Mouse (Mus musculus) kidney, postnatal 4 days (tissue): ENCODE data around the gene Sprtn.

Experiments used
- DNase-seq, 2 experiments: peaks; one replicate each; pipeline ENCODE4 v3.0.0; 2021; ENCODE audit warnings: mixed read lengths in 2 of 2

The Sprtn gene

DNA sequence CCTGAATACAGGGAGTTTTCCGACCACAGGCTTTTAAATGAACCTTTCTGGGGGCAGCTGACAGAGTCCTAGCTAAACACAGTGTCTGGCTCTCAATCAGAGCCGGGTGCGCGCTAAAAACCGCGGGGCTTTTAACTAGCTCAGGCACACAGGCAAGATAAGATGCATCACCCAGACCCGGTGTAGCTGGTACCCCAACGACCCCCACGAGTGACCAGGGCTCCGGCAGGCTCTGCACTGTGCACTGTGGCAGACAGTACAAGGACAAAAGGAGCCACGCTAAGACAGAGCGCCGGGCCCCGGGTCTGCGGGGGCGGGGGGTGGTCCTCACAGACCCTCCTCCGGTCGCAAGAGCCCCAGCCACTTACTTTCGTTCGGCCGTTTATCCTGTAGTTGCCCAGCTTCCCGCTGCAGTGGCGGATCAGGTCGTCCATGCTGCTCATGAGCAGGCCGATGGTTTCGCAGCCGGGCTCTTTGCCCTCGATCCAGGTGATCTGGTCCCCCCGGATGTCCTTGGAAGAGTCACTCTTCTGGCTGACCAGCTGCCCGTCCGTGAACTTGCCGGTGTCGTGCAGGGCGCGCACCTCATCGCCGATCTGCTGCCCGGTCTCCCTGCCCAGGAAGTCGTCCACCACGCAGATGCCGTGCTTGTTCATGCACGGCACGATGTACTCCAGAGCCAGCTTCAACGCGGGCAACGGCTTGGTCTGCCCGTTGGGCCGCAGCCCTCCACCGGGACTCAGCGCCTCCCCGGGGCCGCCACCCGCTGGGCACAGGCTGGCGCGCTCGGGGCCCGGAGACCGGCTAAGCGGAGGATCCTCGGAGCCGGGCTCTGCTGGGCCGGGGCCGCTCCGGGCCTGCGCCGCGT is 50.4 kb downstream of the Sprtn start:
- peak; percentile 63 to 73 for DNase-seq

DNA sequence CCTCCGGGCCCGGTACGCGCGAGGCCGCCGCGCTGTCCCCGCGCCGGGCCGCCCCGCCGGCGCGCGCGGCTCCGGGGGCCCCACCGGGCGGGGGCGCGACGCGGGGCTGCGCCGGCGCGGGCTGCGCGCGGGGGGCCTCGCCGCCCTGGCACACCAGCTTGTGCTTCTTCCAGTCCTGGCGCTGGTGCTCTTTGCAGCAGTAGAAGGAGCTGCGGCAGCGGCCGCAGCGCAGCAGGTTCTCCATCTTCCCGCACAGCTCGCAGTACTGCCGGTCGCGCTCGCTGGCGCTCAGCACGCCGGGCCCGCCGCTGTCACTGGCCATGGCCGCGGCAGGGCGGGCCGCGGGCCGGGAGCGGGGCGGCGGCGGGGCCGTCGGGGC is 51.0 kb downstream of the Sprtn start:
- DNase-seq, result peak; percentile 42 to 58

DNA sequence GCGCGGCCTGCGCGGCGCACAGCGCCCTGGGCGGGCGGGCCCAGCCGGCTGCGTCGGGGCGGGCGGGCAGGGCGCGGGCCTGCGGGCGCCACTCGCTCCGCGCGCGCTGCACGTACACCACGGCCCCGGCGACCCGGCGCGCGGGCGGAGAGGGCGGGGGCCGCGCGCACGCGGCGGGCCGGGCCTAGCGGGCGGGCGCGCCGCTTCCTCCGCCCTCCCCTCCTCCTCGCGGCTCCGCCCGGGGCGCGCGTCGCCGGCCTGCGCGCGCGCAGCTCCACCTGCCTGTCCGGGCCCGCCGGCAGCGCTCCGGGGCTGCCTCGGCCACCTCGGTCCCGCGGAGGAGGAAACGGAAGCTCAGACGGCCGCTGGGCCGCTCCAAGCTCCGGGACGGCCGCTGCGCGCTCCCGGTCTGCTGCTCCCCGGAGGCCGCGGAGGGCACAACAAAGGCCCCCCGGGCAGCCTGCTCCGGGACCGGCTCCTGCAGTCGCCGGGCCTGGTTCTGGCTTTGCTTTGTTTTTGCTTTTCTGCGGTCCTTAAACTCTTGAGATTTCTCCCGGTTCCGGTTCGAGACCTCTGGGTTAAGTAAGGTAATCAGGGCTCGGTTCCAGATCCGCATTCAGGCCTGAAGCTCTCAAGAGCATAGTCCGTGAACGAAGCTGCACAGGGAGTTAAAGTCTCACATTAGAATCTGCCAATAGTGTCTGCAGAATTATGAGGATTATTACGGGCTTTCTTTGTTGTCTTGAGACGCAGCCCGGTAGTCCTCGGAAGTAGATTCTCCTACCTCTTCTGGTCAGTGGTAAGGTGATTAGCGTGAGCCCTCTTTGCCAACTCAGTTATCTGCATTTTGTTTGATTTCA is 51.8 kb downstream of the Sprtn start, which contains the start of gene Egln1:
Egln1 (minus strand) TSS at position 116 of the 860 bp plus-strand sequence.
- peak; percentile 78 to 87 for DNase-seq

DNA sequence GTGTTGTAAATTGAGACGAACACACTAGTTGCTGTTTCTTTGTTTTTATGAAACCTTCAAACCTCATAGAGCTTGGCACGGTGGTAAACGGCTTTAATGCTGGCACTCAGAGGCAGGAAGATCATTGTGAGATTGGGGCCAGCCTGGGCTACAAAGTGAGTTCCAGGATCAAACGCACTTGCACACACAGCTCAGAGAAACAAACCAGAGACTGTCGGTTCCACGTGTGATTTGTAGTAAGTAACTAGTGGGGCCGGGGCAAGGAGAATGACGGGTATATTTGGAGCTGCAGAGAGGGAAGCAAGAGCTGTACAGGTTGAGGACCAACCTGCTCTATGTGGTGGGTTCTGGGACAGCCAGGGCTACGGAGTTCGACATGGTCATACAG is 52.4 kb downstream of the Sprtn start:
- no peak for DNase-seq

DNA sequence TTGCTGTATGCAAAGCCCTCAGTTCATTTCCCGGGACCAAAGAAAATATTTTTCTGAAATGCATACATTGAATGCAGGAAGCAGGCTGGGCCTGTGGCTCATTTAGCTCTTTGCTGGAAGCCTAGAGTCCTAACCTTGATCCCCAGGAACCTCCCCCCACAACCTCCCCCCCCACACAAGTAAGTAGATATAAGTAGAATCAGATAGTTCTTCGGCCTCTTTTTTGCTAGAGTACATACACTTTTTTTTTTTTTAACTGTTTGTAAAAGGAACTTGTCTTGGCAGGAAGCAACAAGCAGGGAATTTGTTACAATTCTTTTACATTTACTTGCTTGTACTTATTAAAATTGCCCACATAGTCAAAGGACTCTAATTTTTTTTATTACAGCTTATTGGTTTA is 53.2 kb downstream of the Sprtn start:
- no peak for DNase-seq

DNA sequence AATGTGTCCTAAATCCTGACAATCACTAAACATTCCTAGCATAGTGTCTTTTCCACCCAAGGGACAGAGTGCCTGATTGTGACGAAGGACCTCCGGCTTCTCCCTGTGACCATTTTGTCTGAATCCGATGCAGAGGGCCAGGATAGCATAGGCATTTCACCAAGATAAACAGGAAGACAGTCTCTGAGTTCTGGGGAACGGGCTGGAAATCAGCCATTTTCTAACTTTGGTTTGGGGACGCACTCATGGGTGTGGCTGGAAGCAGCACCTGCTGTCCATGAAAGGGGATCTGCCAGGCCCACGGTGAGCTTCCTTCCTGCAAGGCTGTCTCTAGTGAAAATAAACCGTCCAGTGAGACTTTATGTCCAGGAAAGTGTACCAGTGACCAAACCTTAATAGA is 55.5 kb downstream of the Sprtn start:
- peak in 1 of 2 experiments; percentile 16 for DNase-seq

DNA sequence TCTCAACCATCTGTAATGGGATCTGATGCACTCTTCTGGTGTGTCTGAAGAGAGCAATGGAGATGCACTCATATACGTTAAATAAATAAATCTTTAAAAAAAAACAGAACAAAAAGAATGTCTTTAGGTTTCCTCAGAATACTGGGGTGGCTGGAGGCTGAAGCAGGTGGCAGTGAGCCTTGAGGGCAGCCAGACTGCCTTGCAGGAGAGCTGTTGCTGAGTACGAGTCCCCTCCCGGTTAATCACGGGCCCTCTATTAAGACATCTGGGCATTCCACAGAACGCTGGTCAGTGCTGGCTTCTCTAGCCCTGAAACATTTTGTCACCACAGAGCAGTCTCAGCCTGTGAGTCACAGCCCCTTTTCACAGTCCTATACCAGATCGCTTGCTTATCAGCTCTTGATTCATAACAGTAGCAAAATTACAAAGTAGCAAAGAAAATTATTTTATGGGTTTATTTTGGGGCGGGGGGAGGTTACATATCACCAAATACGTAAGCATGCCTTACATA is 56.9 kb downstream of the Sprtn start:
- DNase-seq, result no peak
